Mouse (Mus musculus) urinary bladder, postnatal 0 days (tissue): ENCODE results near the gene Angptl4. TPM values are rescaled to one million over a fixed set of nuclear protein-coding genes. Genes with fewer than 3 reads are reported as not detected.

Experiments
- polyA plus RNA-seq: library from polyadenylated mRNA; unstranded; fragments of >200 nt; fragmentation: Nextera tagmentation; extraction: Ambion mirVana; gene quantifications from 2 replicates; pipeline ENCODE4 v1.2.1, GENCODE M21; 2015

Gene Angptl4
- polyA plus RNA-seq: 32.3 and 36.8 TPM in 2 replicates

DNA sequence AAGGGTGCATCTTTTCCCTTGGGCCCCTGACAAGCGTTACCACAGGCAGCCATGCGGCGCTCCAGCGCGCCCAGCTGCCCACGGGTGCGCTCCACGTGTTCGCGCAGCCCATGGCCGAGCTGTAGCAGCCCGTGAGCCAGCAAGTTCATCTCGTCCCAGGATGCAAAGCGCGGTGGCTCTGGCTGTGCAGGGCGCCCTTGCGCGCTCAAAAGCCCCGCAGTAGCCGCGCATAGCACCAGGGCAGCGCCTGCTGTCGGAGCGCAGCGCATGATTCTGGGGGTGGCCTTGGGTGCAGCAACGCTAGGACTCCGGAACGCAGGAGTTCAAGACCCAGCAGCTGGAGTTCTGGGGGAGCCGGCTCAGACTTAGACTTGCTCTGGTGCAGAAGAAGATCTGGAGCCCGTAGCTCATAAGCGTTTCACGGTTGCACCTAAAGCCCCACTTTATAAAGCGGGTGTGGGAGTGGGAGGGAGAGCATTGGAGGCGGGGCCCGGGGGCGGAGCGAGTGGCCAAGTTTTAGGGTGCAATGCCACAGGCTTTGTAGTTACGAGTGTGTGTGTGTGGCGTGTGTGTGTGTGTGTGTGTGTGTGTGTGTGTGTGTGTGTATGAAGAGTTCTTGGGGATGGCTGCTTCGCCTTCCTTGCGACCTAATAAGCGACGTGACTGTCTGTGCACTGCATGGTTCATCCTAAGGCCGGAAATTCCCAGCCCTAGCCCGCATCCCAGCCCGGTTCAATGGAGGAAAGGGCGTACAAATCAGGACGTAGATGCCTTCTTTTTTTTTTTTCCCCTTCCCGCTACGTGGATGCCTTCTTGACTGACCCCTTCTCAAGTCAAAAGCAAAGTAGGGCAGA lies at the start of gene Angptl4:
Gene Angptl4 (minus strand): TSS at position 707 of the 854 bp plus-strand sequence.

DNA sequence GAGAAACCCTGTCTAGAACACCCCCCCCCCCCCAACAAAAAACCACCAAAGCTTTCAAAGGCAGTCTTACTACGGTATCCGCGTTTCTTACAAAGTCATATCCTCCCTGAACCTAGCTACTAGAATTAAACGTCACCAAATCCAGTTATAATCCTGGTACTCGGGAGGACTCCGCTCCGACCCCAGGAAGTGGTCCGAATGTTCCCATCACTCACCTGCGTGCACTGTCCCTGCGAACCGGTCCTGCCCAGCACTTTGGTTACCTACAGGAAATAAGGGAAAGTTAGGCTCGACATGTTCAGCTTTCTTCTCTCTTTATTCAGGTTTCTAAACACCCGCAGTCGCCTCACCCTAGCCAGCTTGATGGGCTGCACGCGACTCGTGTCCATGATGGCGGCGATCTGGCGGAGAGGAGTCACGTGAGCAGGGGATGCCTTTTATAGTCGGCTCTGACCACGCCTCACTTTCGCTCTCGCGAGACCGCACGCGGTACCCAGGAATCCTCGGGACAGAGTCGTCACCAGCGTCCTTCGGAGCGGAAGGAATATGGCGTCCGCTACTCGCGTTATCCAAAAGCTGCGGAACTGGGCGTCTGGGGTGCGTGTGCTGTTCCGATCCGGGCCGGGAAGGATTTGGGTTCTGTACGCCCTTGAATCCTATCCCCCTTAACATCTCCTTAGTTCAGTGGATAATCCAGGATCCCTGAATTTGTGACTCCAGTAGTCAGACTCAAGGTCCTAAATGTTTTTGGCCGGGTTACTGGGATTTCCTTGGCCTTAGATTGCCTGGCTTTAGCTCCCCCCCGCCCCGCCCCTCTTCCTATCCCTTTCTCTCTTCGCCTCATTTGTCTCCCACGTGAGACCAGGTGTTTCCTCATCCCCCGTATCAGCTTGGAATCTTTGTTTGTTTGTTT lies 42.7 kb upstream of the Angptl4 start, which contains the start of the genes Rps28 and Ndufa7:
Gene Rps28 (minus strand): TSS at position 479 of the 913 bp plus-strand sequence.
Gene Ndufa7 (plus strand): TSS at position 489 of the 913 bp plus-strand sequence.

DNA sequence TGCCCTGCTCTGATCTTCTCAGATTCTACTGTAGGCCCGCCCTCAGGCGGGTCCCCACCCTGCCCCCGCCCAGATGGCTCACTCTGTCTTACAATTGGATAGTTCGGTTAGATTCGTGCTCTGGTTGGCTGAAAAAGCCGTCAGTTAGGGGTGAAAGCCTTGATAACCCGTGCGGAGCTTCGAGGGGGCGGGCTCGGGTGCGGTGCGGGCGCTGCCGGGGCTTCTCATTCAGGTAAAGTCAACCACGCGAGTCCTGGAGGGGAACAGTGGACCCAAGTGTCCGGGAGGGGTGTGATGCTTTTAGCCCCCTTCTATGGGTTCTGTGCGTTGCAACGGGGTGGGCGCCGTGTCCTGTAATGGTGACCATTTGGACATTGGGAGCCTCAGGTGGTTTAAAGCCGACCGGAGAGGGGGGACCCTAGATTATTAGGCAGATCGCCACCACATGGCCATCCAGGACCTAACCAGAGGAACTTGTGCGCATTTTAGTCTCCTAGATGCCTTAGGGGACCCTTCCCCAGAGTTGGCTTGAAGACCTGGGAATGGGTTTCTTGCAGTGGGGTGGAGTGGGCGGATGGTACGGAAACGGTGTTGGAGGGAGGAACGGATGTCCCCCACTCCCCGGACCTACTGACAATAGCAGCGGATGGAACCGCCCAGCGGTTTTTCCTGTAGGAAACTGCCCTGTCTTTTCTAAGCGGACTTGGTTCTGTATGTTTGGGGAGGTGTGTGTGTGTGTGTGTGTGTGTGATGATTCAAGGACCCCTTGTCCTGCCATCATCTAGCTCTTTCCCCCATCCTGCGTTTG lies 28.9 kb upstream of the Angptl4 start, which contains the start of gene Kank3:
Gene Kank3 (plus strand): TSS at position 186 of the 808 bp plus-strand sequence.

DNA sequence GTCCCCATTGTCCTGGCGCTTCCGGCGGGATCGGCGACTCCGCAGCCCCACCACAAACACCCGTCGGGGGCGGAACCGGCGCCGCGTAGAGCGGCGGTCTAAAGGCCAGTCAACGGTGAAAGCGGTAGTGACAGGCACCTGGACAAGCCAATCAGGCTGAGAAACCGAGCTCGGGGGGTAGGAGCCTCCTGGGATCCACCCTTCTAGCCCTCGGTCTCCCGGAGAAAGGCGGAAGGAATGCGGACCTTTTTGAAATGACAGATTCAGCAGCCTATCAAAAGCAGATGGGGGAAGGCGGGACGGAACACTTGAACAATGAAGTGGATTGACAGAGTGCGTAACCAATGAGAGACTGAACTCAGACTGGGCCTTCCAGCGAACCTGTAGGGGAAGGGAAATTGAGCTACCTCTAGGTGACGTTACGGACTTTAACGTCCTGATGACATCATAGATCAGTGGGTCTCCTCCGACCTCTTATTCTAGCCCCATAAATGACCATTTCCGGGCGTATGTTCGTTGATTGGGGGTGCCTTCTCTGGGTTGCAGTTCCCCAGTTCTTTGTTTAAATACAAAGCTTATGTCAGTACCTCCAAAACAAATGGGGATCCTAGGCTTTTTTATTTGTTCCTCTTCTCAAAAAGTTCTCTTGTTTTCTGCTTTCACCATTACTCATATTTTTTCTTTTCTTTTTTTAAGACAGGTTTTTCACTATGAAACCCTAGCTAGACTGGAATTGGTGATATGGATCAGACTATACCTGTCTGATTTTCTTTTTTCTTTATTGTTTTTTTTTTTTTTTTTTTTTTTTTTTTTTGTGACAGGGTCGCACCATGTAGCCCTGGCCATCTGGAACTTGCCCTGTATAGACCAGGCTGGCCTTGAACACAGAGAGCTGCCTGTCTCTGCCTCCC lies 21.1 kb downstream of the Angptl4 start, which contains the start of gene Rab11b:
Gene Rab11b (minus strand): TSS at position 276 of the 911 bp plus-strand sequence.

Other genes starting within 250 kb of the Angptl4 start
- gene Myo1f, start 226.1 kb downstream of the Angptl4 start, polyA plus RNA-seq: 3.3 and 6.8 TPM in 2 replicates
- 31.3 and 32.4 TPM in 2 replicates for gene Zfp414, start 152.7 kb downstream of the Angptl4 start, polyA plus RNA-seq
- 0.41 and 1.3 TPM in 2 replicates for gene Pram1, start 143.8 kb downstream of the Angptl4 start, polyA plus RNA-seq
- 109 and 132 TPM in 2 replicates for gene Hnrnpm, start 95.0 kb downstream of the Angptl4 start, polyA plus RNA-seq
- gene March2, start 63.2 kb downstream of the Angptl4 start, polyA plus RNA-seq: 87.0 and 101 TPM in 2 replicates
- gene Rab11b, start 21.3 kb downstream of the Angptl4 start, polyA plus RNA-seq: 246 and 249 TPM in 2 replicates
- 21.2 and 23.5 TPM in 2 replicates for gene Kank3, start 28.7 kb upstream of the Angptl4 start, polyA plus RNA-seq
- gene Rps28, start 42.7 kb upstream of the Angptl4 start, polyA plus RNA-seq: 778 and 855 TPM in 2 replicates
- 513 and 574 TPM in 2 replicates for gene Ndufa7, start 42.7 kb upstream of the Angptl4 start, polyA plus RNA-seq
- gene Cd320, start 61.3 kb upstream of the Angptl4 start, polyA plus RNA-seq: 22.6 and 27.1 TPM in 2 replicates
- gene Gm7029, start 92.0 kb upstream of the Angptl4 start, polyA plus RNA-seq: not detected in 2 replicates
- 1.3 and 1.9 TPM in 2 replicates for gene Kifc1, start 108.8 kb upstream of the Angptl4 start, polyA plus RNA-seq
- gene Platr17, start 123.3 kb upstream of the Angptl4 start, polyA plus RNA-seq: 0.20 and 0.88 TPM in 2 replicates
- 23.1 and 26.3 TPM in 2 replicates for gene Daxx, start 127.6 kb upstream of the Angptl4 start, polyA plus RNA-seq
- gene Tapbp, start 134.1 kb upstream of the Angptl4 start, polyA plus RNA-seq: 68.1 and 71.1 TPM in 2 replicates
- gene Zbtb22, start 134.1 kb upstream of the Angptl4 start, polyA plus RNA-seq: 12.5 and 13.1 TPM in 2 replicates
- gene Rgl2, start 147.7 kb upstream of the Angptl4 start, polyA plus RNA-seq: 23.8 and 27.2 TPM in 2 replicates
- gene Pfdn6, start 158.5 kb upstream of the Angptl4 start, polyA plus RNA-seq: 93.9 and 108 TPM in 2 replicates
- 18.0 and 19.4 TPM in 2 replicates for gene Wdr46, start 158.8 kb upstream of the Angptl4 start, polyA plus RNA-seq
- 6.4 and 6.7 TPM in 2 replicates for gene B3galt4, start 169.7 kb upstream of the Angptl4 start, polyA plus RNA-seq
- 28.7 and 29.0 TPM in 2 replicates for gene Vps52, start 174.0 kb upstream of the Angptl4 start, polyA plus RNA-seq
- 1,535 and 1,858 TPM in 2 replicates for gene Rps18, start 174.2 kb upstream of the Angptl4 start, polyA plus RNA-seq
- 97.3 and 136 TPM in 2 replicates for gene H2-K1, start 218.5 kb upstream of the Angptl4 start, polyA plus RNA-seq
- gene Ring1, start 242.8 kb upstream of the Angptl4 start, polyA plus RNA-seq: 12.7 and 13.4 TPM in 2 replicates
- gene H2-Ke6, start 246.2 kb upstream of the Angptl4 start, polyA plus RNA-seq: 39.1 and 39.5 TPM in 2 replicates
- gene Slc39a7, start 249.9 kb upstream of the Angptl4 start, polyA plus RNA-seq: 139 and 141 TPM in 2 replicates
- gene Rxrb, start 250.0 kb upstream of the Angptl4 start, polyA plus RNA-seq: 22.6 and 25.7 TPM in 2 replicates